Mouse (Mus musculus) left cerebral cortex, postnatal 36 days (tissue): Measurements from ENCODE around the gene Coq2. TPM values are rescaled to one million over a fixed set of nuclear protein-coding genes. Genes with fewer than 3 reads are reported as not detected.

Source experiments
- DNase-seq, 2 experiments: peaks; one replicate each; pipeline ENCODE4 v3.0.0; 2021 to 2022; ENCODE audit warnings: low spot score in 2 of 2, mixed read lengths in 1 of 2
- intact Hi-C: fragments of 180-260 bp; cut with DNase I; formaldehyde crosslinking; loops from one replicate; pipeline ENCODE4 v1.15.1; 2025
- total RNA-seq, 2 experiments: library from RNA; stranded (reverse); gene quantifications; 2 replicates each; pipeline ENCODE4 v1.2.3; 2021

Gene Coq2
- total RNA-seq = 10 to 100 TPM; 74.9 to 76.2 TPM

GRCm38 (mm10) chr5:100674711-100675376 is at the start of gene Coq2:
Coq2 (minus strand) TSS chr5:100675140.
- intact Hi-C loops = loop anchor here (5.0 kb wide), 1 partner anchor 242 kb away; no protein-coding TSS in a partner anchor

GRCm38 (mm10) chr5:100719235-100720088 is 44.5 kb upstream of the Coq2 start, which contains the start of gene Hpse:
Hpse (minus strand) TSS chr5:100719716.
- peak in 1 of 2 experiments; percentile 7 for DNase-seq
- intact Hi-C loops = no loop called here

More at GRCm38 (mm10) chr5:100674711-100675376, at the start of gene Coq2:
- DNase-seq = peak; percentile 52 to 62

- intact Hi-C loops = no loop called here
- no peak for DNase-seq
Measured at GRCm38 (mm10) chr5:100716762-100717161, 41.8 kb upstream of the Coq2 start.

GRCm38 (mm10) chr5:100711219-100711618 is 36.3 kb upstream of the Coq2 start:
- intact Hi-C loops = no loop called here
- no peak for DNase-seq

- intact Hi-C loops = no loop called here
- no peak for DNase-seq
Measured at GRCm38 (mm10) chr5:100710012-100710411, 35.1 kb upstream of the Coq2 start.

GRCm38 (mm10) chr5:100709035-100709434 is 34.1 kb upstream of the Coq2 start:
- DNase-seq = no peak

GRCm38 (mm10) chr5:100706675-100707074 is 31.7 kb upstream of the Coq2 start:
- intact Hi-C loops = no loop called here
- no peak for DNase-seq

More at GRCm38 (mm10) chr5:100709035-100709434, 34.1 kb upstream of the Coq2 start:
- intact Hi-C loops = no loop called here

- intact Hi-C loops = no loop called here
- no peak for DNase-seq
Measured at GRCm38 (mm10) chr5:100704272-100704671, 29.3 kb upstream of the Coq2 start.

- no peak for DNase-seq
- intact Hi-C loops = no loop called here
Measured at GRCm38 (mm10) chr5:100702325-100702724, 27.4 kb upstream of the Coq2 start.

- DNase-seq = no peak
- intact Hi-C loops = no loop called here
Measured at GRCm38 (mm10) chr5:100700861-100701620, 26.1 kb upstream of the Coq2 start.

GRCm38 (mm10) chr5:100697886-100698285 is 22.9 kb upstream of the Coq2 start:
- no peak for DNase-seq
- intact Hi-C loops = no loop called here

GRCm38 (mm10) chr5:100697398-100697797 is 22.5 kb upstream of the Coq2 start:
- no peak for DNase-seq
- intact Hi-C loops = no loop called here

GRCm38 (mm10) chr5:100685631-100686030 is 10.7 kb upstream of the Coq2 start:
- intact Hi-C loops = no loop called here

GRCm38 (mm10) chr5:100680542-100680933 is 5.6 kb upstream of the Coq2 start:
- DNase-seq = no peak
- intact Hi-C loops = no loop called here

More at GRCm38 (mm10) chr5:100685631-100686030, 10.7 kb upstream of the Coq2 start:
- no peak for DNase-seq

GRCm38 (mm10) chr5:100679911-100680541 is 5.1 kb upstream of the Coq2 start:
- DNase-seq = no peak
- intact Hi-C loops = loop anchor here (5.0 kb wide), 1 partner anchor 237 kb away; no protein-coding TSS in a partner anchor

- intact Hi-C loops = no loop called here
- peak; percentile 88 to 91 for DNase-seq
Measured at GRCm38 (mm10) chr5:100673745-100674486, 1.0 kb downstream of the Coq2 start.

GRCm38 (mm10) chr5:100672403-100672802 is 2.5 kb downstream of the Coq2 start:
- DNase-seq = no peak
- intact Hi-C loops = no loop called here

- intact Hi-C loops = no loop called here
- no peak for DNase-seq
Measured at GRCm38 (mm10) chr5:100671897-100672296, 3.0 kb downstream of the Coq2 start.

GRCm38 (mm10) chr5:100671398-100671797 is 3.5 kb downstream of the Coq2 start:
- intact Hi-C loops = no loop called here
- no peak for DNase-seq
